Mouse (Mus musculus) liver, embryonic 13.5 days (tissue): ENCODE measurements at regions not wholly inside any gene's neighbourhood (a gene's known extent, or its start where the extent isn't known, plus 50 kb on each side); places are given as distances from the start of the nearest gene placed in this dataset.
"Not testable (repeated sequence)": the region's sequence is repeated elsewhere in the genome, so short reads cannot be mapped to it uniquely, and the experiment has no call there.

Source experiments
- ATAC-seq: fragments of 200-750 bp; cut with Nextera tagmentation; 2 replicates; pipeline ENCODE4 v1.8.0; 2017; ENCODE audit warnings: low read depth, mild to moderate bottlenecking, moderate number of reproducible peaks, moderate library complexity
- DNase-seq: peaks from one replicate; pipeline ENCODE4 v3.0.0; 2022
- H3K27ac ChIP-seq: fragments of 300-500 bp; sonication (generic); 2 replicates; pipeline ENCODE4 v1.5.1; 2015; ENCODE audit warnings: moderate library complexity, mild to moderate bottlenecking, inconsistent platforms
- H3K27me3 ChIP-seq: fragments of 300-500 bp; sonication (generic); 2 replicates; pipeline ENCODE4 v1.6.1; 2015; ENCODE audit warnings: mild to moderate bottlenecking, inconsistent platforms
- H3K36me3 ChIP-seq: fragments of 300-500 bp; sonication (generic); 2 replicates; pipeline ENCODE4 v1.6.1; 2015; ENCODE audit warnings: mild to moderate bottlenecking, inconsistent platforms
- H3K4me1 ChIP-seq: fragments of 300-500 bp; sonication (generic); replicated peaks from 2 replicates; pipeline ENCODE4 v1.6.1; 2015; ENCODE audit warnings: inconsistent platforms
- H3K4me2 ChIP-seq: fragments of 300-500 bp; sonication (generic); 2 replicates; pipeline ENCODE4 v1.6.1; 2015; ENCODE audit warnings: inconsistent platforms, mild to moderate bottlenecking, moderate library complexity
- H3K4me3 ChIP-seq: fragments of 300-500 bp; sonication (generic); replicated peaks from 2 replicates; pipeline ENCODE4 v1.5.1; 2015; ENCODE audit warnings: mild to moderate bottlenecking, inconsistent platforms
- H3K9ac ChIP-seq: fragments of 300-500 bp; sonication (generic); 2 replicates; pipeline ENCODE4 v1.6.1; 2015; ENCODE audit warnings: mild to moderate bottlenecking, inconsistent platforms
- H3K9me3 ChIP-seq: fragments of 300-500 bp; sonication (generic); replicated peaks from 2 replicates; pipeline ENCODE4 v1.6.1; 2016; ENCODE audit warnings: inconsistent platforms
- WGBS: fragments of 180-500 bp; shearing (Covaris S2); methylation state at CpG from one replicate; pipeline ENCODE4 v1.1.7; 2015; ENCODE audit not compliant: insufficient replicate concordance; 5-methylcytosine and 5-hydroxymethylcytosine counted together

DNA sequence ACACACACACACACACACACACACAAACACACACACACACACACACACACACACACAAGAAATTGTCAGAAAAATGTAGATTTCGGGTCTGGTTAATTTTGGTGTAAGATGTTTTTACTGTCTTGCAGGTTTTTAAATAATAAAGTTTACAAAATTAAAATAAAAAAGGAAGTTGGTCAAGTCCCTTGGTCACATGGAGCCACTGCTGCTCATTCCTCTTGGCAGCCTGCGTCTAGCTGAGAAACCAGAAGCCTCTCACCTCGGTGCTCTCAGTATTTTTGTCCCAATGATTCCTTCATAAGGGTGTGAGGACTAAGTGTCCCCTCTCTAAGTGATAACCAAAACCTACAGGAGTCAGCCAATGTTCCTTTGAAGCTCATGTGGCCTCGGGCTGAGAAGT lies 76.8 kb upstream of the Smg1 start:
- no peak overlapping the region for H3K9ac ChIP-seq
- WGBS = 47% methylated on average over 4 of the region's 4 CpGs
- ATAC-seq = no peak
- no peak for DNase-seq
- 0 out of 2 replicates have a peak, but pooled peaks cover 4% of the 10 kb centered on the region for H3K4me1 ChIP-seq
- no peak overlapping the region for H3K4me3 ChIP-seq
- H3K27ac ChIP-seq = no peak overlapping the region
- H3K9me3 ChIP-seq = no peaks in the 10 kb centered on the region
- H3K36me3 ChIP-seq = no peaks in the 10 kb centered on the region
- H3K4me2 ChIP-seq = no peak overlapping the region
- H3K27me3 ChIP-seq = no peaks in the 10 kb centered on the region

DNA sequence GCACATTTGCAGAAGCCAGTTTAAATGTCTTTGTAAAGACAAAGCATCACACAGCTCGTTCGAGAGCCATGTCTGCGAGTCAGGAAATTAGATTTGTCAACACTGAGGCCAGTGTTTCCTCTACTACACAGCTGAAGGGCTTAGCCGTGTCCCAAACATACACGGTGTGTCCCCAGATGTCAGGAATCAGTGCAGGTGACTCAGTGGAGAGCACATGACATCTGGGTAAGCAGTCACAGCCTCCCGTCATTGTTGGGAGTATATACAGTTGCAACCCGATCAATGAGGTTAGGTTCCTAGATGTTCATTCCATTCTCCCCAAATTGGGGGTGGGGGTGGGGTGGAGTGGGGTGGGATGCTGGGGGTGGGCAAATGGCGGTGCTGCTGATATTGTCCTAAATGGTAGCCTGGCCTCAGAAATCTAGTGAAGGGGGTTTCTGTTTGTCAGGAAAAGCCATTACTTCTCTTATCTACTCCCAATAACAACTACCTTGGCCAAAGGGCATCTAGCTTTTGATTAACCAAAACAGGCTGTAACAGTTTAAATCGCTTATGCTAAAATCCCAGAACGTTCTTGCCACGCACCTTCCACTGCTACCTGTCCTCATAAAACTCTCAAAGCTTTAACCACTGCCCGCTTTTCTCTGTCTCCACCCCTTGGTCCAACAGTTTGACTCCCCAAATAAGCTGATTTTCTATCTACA lies 75.1 kb upstream of the Smg1 start:
- no peaks in the 10 kb centered on the region for H3K9me3 ChIP-seq
- DNase-seq (no peak), ATAC-seq (peak; percentile 68)
- H3K4me3 ChIP-seq = no peak overlapping the region
- 0 out of 2 replicates have a peak, but pooled peaks cover 4% of the 10 kb centered on the region for H3K4me1 ChIP-seq
- H3K36me3 ChIP-seq = no peaks in the 10 kb centered on the region
- WGBS = 52% methylated on average over 12 of the region's 12 CpGs
- H3K9ac ChIP-seq = no peak overlapping the region
- no peak overlapping the region; the same call in 1 of the 2 replicates for H3K27ac ChIP-seq
- 0 out of 2 replicates have a peak overlapping the region, but pooled peaks have one; percentile 2 for H3K4me2 ChIP-seq
- H3K27me3 ChIP-seq = no peaks in the 10 kb centered on the region

DNA sequence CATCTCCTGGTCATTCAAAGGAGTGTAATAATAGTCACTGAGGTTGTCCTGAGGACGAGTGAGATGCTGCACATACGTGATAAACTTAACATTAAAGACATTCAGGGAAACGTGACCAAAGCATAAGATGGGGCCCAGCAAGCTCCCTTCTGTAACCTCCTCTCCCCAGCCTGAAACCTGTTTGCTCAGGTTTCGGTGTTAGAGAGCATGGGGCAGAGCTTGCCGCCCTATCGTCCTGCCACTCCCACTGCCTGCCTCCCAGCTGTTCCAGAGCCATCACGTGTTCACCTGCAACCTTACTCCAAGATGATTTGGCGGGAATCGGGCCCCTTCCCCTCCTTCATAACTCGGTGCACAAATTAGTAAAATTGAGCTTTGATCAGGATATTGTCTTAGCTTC lies 71.4 kb upstream of the Smg1 start:
- not testable (repeated sequence) for H3K9ac ChIP-seq, H3K27me3 ChIP-seq, H3K27ac ChIP-seq, ATAC-seq, H3K4me3 ChIP-seq, H3K9me3 ChIP-seq, H3K36me3 ChIP-seq, DNase-seq, H3K4me1 ChIP-seq, H3K4me2 ChIP-seq
- 49% methylated on average over 10 of the region's 10 CpGs for WGBS

DNA sequence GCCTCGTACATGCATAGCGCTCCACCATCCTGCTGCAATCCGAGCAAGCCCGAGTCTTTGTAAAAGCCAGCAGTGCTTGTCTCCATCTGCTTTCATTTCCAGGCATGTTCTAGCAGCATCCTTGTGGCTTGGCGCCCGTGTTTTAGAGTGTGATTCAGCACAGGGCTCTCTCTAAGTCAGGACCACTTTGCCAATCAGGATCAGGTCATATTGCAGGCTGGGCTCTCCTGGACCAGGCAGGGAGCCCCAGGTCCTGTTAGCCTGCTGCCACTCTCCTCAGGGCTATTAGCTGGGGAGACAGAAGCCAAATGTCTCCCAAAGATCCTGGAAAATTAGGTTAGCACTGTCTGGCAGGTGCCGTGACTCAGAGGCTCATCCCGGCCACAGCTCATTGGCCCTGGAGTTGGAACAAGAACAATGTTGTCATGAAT lies 70.8 kb upstream of the Smg1 start:
- no peak for DNase-seq
- H3K4me1 ChIP-seq = 0 out of 2 replicates have a peak, but pooled peaks cover 4% of the 10 kb centered on the region
- 60% methylated on average over 8 of the region's 8 CpGs for WGBS
- H3K36me3 ChIP-seq = no peaks in the 10 kb centered on the region
- no peak overlapping the region for H3K4me2 ChIP-seq
- ATAC-seq = no peak
- no peak overlapping the region for H3K9ac ChIP-seq
- no peaks in the 10 kb centered on the region for H3K27me3 ChIP-seq
- H3K9me3 ChIP-seq = no peaks in the 10 kb centered on the region
- no peak overlapping the region for H3K27ac ChIP-seq
- H3K4me3 ChIP-seq = no peak overlapping the region

DNA sequence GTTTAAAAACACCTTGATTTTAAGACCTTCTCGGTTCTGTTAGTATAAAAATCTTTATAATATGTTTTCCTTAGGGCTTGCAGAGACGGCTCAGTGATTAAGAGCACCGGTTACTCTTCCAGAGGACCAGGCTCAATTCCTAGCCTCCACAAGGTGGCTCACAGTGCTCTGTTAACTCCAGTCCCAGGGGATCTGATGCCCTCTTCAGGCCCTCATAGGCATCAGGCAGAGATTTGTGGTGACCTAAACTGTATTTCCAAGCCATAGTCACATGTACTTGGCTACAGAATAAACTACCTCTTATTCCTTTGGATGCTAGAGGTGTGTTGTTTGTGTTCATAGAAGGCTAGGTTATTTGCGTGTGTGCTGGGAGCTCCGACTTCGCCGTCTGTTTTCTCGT lies 70.3 kb upstream of the Smg1 start:
- no peak for ATAC-seq
- Histone ChIP-seq H3K36me3 (no peaks in the 10 kb centered on the region), H3K9ac (no peak overlapping the region), H3K27ac (no peak overlapping the region), H3K27me3 (no peaks in the 10 kb centered on the region), H3K9me3 (no peaks in the 10 kb centered on the region), H3K4me1 (0 out of 2 replicates have a peak, but pooled peaks cover 4% of the 10 kb centered on the region), H3K4me3 (no peak overlapping the region), H3K4me2 (no peak overlapping the region)
- DNase-seq = no peak
- WGBS = 56% methylated on average over 8 of the region's 8 CpGs

DNA sequence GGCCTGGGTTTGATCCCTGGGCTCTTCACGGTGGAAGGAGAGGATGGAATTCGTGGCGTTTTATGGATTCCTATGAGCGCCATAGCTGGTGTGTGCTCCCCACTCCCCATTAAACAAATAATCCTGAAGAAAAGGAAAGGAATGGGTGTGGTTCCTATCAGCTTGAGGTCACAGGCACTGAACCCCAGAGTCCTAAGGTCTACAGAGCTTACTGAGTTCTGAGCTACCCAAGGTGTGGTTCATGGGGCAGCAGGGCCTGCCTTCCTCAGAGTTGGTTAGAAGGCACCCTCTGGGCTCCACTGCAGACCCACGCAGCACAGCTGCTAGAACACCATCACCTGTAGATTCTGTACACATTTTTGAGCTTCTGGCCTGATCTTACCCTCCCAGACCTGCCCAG lies 66.3 kb upstream of the Smg1 start:
- H3K4me3 ChIP-seq = no peak overlapping the region
- H3K9ac ChIP-seq = no peak overlapping the region
- no peaks in the 10 kb centered on the region for H3K36me3 ChIP-seq
- WGBS = 48% methylated on average over 5 of the region's 5 CpGs
- no peaks in the 10 kb centered on the region for H3K27me3 ChIP-seq
- no peak overlapping the region for H3K27ac ChIP-seq
- ATAC-seq (no peak), DNase-seq (no peak)
- H3K4me2 ChIP-seq = no peak overlapping the region
- H3K4me1 ChIP-seq = no peaks in the 10 kb centered on the region
- no peaks in the 10 kb centered on the region for H3K9me3 ChIP-seq

DNA sequence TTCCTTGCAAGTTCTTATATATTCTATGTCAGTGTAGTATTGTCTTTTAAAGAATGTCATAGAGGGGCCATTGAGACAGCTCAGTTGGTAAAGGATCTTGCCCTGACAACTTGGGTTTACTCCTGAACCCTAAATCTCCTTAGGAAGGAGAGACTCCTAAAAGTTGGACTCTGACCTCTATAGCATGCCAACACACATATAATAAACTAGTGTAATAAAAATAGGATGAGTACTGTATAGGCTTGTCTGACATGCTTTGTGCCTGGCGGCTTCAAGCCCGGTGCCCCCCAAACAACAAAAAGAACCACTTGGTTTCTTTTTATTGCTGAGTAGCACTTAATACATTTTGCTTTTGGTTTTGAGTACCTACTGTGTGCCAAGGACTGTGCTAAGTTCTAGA lies 65.4 kb upstream of the Smg1 start:
- Histone ChIP-seq H3K9me3 (no peaks in the 10 kb centered on the region), H3K4me2 (no peak overlapping the region), H3K4me1 (no peaks in the 10 kb centered on the region), H3K4me3 (no peak overlapping the region), H3K27ac (no peak overlapping the region), H3K27me3 (no peaks in the 10 kb centered on the region), H3K9ac (no peak overlapping the region), H3K36me3 (no peaks in the 10 kb centered on the region)
- no peak for ATAC-seq
- DNase-seq = no peak
- WGBS = 79% methylated on average over 2 of the region's 2 CpGs

DNA sequence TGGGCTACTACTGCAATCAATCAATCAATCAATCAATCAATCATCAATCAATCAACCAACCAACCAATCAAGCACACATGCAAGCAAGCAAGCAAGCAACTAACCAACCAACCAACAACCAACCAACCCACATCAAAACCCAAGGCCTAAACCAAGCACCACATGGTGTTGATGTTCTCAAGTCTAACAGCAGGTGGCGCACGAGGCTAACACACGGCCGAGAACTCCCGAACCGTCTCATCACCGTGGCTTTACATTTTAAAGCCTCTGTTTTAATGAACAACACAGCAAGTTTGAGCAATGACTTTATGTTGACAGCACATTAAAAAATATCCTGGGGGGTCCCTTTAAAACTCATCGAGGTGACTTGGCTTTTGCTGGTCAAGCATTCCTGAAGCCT lies 61.3 kb upstream of the Smg1 start:
- no peaks in the 10 kb centered on the region for H3K36me3 ChIP-seq
- under 1% methylated on average over 8 of the region's 8 CpGs for WGBS
- no peak overlapping the region for H3K9ac ChIP-seq
- no peaks in the 10 kb centered on the region for H3K9me3 ChIP-seq
- H3K27me3 ChIP-seq = no peaks in the 10 kb centered on the region
- H3K4me3 ChIP-seq = no peak overlapping the region
- no peaks in the 10 kb centered on the region for H3K4me1 ChIP-seq
- no peak overlapping the region for H3K27ac ChIP-seq
- H3K4me2 ChIP-seq = no peak overlapping the region
- ATAC-seq = no peak; the same call in 1 of the 2 replicates
- DNase-seq = peak; percentile 15

DNA sequence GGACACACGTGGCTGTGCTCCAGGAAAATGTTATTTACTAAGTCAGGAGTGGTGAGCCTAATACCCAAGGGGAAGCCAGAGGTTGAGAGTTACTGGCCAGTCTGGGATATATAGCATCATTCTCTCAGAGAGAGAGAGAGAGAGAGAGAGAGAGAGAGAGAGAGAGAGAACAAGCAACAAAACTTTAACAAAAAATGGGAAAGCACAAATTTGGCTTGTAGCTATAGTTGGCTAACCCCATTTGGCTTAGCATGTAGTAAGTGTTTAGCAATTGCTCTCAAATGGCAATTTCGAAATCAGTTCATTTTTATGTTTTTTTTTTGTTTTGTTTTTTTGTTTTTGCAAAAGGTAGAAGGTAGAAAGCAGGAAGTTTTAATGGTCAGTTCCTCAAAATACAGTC lies 60.9 kb upstream of the Smg1 start:
- Histone ChIP-seq H3K9ac (no peak overlapping the region), H3K9me3 (no peaks in the 10 kb centered on the region), H3K36me3 (no peaks in the 10 kb centered on the region), H3K27me3 (no peaks in the 10 kb centered on the region), H3K4me2 (no peak overlapping the region), H3K4me3 (no peak overlapping the region), H3K4me1 (no peaks in the 10 kb centered on the region), H3K27ac (no peak overlapping the region)
- ATAC-seq = no peak
- WGBS = 48% methylated on average over 2 of the region's 2 CpGs
- no peak for DNase-seq

DNA sequence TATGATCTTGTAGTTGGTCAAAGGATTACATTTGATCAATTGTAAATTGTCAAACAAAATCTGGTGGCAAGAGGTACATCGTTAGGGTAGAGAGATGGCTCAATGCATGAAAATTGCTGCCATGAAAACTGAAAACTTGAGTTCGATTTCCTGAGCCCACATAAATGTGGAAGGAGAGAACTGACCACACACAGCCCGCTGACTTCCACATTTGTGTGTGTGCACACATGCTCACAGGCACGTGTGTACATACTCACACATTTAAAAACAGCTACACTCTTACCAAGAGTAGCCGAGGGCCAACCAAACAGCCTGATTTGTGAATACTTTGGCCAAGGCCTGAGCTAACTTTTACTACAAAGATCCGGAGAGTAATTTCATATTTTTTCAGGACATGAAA lies 60.5 kb upstream of the Smg1 start:
- no peaks in the 10 kb centered on the region for H3K27me3 ChIP-seq
- WGBS = 61% methylated on average over 6 of the region's 6 CpGs
- no peak for DNase-seq
- no peaks in the 10 kb centered on the region for H3K36me3 ChIP-seq
- H3K4me3 ChIP-seq = no peak overlapping the region
- no peak overlapping the region for H3K9ac ChIP-seq
- H3K27ac ChIP-seq = no peak overlapping the region
- ATAC-seq = no peak
- H3K4me2 ChIP-seq = no peak overlapping the region
- H3K4me1 ChIP-seq = no peaks in the 10 kb centered on the region
- no peaks in the 10 kb centered on the region for H3K9me3 ChIP-seq

DNA sequence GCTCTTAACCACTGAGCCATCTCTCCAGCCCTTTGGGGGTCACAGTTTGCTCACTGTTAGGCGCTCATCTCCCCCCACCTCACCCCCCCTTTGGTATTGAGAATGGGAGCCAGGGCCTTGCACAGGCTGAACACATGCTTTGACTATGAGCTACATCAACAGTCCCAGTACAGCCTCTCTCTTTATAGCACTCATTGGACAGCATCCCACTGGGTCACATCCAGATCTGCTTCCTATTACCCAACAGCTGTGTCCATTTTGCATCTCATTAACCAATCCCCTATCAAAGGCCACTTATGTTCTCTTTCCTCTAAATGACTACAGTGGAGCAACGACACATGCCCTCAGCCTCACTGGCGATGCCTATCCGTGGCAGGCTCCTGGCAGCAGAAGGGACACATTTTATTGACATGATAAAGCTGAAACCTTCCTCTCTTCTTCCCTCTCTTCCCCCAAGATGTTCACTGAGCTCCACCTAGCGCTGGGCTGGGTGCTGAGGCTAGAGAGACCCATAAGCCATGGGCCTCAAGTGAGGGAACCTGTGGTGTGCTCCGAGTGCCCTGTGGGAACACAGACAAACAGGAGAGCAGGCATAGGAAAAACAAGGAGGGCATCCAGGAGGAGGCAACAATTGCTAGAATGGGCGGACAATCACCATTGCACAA lies 57.3 kb upstream of the Smg1 start:
- no peak for DNase-seq

DNA sequence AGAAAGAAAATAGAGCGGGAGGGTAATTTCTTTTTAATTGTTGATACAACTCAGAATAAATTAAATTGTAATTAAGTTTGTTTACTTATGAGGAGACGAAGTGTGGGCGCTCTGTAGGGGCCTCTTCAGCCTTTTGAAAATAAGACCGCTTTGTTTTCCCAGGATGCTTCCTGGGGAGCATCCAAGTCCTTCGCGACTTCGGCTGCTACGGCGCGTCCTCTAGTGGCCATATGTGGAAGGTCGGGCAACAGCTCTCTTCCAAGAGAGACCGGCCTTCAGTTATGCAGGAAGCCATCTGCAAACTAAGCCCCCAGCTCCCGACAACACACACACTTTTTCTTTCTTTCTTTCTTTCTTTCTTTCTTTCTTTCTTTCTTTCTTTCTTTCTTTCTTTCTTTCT lies 54.1 kb upstream of the Smg1 start:
- WGBS = 8% methylated on average over 13 of the region's 13 CpGs
- no peaks in the 10 kb centered on the region for H3K36me3 ChIP-seq
- DNase-seq (peak; percentile 48), ATAC-seq (no peak)
- no peaks in the 10 kb centered on the region for H3K9me3 ChIP-seq
- H3K4me2 ChIP-seq = no peak overlapping the region
- H3K27me3 ChIP-seq = no peaks in the 10 kb centered on the region
- H3K27ac ChIP-seq = no peak overlapping the region
- no peak overlapping the region for H3K4me3 ChIP-seq
- H3K9ac ChIP-seq = no peak overlapping the region
- H3K4me1 ChIP-seq = no peaks in the 10 kb centered on the region

More for the DNA sequence above, 57.3 kb upstream of the Smg1 start:
- 47% methylated on average over 7 of the region's 7 CpGs for WGBS
- Histone ChIP-seq H3K36me3 (no peaks in the 10 kb centered on the region), H3K9me3 (no peaks in the 10 kb centered on the region), H3K27me3 (no peaks in the 10 kb centered on the region), H3K4me2 (no peak overlapping the region), H3K9ac (no peak overlapping the region), H3K4me3 (no peak overlapping the region), H3K27ac (no peak overlapping the region), H3K4me1 (no peaks in the 10 kb centered on the region)
- 0 out of 2 replicates have a peak, but pooled peaks have one; percentile 20 for ATAC-seq
